Mouse (Mus musculus) spleen, postnatal 14 days (tissue): ENCODE data around the gene Slc38a2.

Experiments
- DNase-seq, 2 experiments: peaks; one replicate each; pipeline ENCODE4 v3.0.0; 2021 to 2022; ENCODE audit warnings: low spot score in 2 of 2

Slc38a2 gene

DNA sequence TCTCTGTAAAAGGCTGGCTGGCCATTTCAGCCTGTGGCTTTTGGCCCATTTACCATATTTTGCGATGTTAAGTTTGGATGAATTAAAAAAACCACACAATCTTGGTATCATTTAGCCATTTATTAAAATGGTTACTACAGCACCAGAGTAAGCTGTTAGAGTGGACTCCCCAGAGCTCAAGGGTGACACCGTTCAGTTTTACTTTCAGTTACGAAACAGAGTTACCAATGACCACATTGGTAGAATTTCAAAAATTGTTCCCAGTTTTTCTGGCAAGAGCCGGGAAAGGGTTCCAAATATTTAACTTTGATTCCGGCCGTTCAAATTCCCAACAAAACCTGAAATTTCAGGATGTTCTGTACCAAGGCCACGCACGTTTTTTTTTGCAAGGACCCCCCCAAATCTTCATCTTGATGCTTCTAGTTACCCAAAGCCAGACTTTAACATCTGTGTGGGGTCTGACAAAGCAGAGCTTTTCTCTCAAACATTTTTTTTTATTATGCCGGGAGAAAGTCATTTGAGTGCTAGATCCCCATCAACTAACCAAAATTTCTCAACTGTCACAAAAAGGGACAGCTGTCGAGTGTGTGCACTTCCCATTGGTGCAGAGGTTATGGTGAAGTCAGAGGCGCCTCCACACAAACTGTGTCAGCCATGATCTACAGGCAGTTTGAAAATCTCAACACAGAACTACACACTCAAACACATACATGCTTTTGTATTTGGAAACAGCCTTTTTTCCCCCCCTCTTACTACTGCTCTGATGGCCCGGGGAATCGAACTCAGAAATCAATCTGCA is 2.8 kb downstream of the Slc38a2 start:
- DNase-seq, result no peak

DNA sequence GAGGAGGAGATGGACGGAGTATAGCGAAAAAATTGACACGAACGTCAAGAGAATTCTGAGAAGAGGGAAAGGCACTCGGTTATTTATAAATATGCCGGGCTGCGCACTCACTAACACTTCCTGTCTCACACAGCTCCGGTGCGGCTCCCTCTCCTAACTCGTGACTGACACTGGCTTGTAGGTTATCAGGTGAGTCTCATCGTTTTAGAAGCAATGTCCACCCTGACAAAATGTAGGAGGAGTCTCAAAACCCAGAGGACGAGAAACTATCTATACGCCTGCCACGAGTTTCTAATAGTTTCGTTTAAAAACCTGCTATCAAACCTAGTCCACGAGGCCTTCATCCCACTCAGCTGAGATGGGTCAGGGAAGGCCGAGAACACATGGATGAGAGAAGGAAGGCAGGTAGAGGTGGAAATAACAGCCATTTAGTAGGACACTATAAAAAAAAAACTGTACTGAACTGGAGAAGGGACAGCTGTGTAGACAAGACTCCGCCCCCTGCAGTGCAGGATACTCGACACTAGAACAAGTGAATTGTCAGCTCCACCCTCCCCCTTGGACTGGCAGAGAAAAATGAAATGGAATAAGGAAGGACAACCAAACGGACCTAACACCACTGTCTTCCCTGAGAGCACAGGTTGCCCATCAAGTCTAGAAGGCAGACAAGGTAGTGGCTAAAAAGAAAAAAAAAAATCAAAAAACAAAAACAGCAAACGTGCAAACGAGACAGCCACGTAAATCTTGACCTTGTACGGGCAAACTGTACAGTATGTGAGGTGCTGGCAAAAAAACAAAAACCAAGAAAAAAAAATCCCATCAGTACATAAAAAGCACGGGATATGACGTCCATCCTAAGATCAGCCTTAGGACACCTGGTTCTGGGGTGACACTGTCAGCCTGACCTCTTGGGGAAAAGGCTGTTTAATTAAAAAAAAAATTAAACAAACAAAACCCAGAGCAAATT is 3.8 kb downstream of the Slc38a2 start:
- no peak for DNase-seq

DNA sequence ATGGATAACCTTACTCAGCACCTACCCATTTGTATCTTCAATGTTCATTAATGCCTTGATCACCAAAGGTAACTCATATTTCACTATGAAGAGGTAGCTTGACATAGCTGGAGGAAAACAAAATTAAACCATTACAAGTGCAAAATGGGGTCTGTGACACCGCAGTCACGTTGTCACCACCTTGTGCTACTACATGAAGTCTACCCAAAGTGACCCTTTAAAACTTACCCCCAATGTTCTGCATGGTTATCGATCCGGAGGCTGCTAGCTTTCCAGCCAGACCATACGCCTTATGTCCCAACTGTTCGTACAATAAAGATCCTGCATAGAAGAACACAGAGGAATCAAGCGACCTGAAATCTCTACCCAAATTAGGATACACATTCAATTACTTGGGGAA is 4.5 kb downstream of the Slc38a2 start:
- DNase-seq, result no peak

DNA sequence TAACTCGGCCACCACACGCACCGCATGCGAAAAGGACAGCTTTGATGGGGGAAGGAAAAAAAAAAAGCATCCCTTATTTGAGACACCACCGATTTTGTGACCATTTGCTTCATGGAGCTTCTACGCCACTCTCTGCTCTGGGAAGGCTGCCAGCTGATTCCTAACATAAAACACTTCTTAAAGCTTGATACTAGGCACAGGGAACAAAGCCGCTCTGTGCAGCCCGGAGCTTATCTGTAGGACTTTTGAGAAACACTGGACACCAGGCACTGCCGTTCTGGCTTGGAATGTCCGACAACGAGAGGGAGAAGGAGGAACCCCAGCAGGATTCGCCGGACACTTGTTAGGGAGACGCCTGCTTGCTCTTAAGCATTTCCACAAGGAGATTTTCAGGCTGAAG is 5.8 kb downstream of the Slc38a2 start:
- DNase-seq, result no peak

DNA sequence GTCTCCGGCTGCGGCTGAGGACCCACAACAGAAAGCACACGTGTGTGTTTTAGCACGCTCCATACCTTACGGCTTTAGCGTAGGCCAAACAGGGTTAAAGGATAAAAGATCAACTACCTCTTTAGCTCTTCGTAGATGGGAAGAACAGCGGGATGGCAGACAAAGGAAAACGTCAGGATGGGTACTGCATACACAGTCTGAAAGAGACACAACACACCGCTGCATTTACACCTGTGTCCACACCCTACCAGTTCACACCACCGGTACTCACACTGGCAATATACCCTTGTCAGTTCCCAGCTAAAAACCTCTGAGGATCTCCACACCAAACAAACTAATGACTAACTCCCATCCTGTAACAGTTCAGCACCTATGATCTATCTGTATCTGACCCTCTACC is 7.1 kb downstream of the Slc38a2 start:
- no peak for DNase-seq

DNA sequence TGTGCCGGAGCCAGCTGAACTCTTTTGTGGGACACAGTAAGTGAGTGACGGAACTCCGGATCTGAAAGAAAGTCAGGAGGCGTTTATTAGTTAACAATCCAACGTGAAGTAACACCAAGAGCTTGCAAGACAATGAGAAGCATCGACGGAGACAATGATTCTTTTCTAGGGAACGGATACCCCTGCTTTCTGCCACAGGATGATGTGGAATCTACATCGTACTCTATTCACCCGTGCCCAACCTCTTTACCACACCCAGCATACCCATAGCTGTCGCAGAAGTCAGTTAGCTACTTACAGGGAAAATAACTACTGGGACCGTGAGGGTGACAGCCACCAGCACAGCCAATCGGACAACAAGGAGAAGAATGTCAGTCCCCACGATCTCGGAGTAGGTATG is 8.1 kb downstream of the Slc38a2 start:
- DNase-seq, result no peak

DNA sequence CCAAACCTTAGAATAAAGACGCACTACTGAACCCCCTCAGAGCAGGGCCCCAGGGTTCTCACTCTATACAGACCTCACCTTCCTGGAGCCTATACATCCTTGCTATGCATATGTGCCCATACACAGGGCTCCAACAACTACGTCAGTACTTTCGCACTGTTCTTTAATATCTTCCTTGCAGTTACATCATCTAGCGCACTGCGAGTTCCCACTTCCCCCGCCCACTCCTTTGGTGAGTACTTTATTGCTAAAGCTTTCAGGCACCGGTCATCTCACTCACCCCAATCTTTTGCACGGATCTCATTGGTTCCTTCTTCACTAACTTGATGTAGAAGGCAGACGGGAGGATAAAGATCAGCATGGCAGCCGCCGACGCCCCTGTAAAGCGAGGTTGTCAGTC is 8.7 kb downstream of the Slc38a2 start:
- DNase-seq, result no peak

DNA sequence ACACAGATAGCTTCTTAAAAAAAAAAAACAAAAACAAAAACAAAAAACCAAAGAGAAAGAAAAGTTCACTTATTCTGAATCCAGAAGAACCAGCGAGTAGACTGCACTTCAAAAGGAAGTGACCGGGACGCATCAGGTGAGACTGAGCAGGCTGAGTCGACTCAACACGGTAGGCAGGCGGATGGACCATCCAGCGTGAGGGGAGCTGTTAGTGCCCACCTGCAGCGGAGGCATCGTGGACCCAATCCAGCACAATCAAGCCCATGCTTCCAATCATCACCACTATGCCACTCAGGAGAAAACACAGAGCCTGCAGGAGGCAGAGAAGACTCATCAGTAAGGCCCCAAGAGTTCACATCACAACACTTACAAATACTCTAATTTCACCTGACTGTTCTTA is 9.6 kb downstream of the Slc38a2 start:
- DNase-seq, result no peak

DNA sequence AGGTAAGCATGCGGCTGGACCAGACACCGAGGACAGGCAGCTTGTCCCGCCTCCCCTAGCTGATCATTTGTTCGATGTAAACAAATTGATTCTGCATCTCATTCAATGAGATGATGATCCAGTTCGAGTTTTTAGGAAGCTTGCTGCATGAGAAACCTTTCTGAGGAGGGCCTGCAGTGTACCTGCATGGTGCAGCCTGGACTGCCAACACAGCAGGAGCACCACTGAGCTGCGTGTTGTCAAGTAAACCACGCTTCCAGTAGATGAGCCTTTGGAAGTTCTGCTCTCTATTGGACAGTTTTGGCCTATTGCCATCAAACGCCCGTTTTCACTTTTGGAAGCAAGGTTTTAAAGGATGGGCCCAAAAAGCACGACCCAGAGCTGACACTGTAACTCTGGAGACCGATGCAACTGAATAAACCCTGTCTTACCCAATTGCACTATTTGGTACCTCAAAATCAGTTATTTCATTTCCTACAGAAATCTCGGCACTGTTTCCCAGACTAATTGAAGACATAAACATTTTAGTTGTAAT is 10.7 kb downstream of the Slc38a2 start:
- no peak for DNase-seq

DNA sequence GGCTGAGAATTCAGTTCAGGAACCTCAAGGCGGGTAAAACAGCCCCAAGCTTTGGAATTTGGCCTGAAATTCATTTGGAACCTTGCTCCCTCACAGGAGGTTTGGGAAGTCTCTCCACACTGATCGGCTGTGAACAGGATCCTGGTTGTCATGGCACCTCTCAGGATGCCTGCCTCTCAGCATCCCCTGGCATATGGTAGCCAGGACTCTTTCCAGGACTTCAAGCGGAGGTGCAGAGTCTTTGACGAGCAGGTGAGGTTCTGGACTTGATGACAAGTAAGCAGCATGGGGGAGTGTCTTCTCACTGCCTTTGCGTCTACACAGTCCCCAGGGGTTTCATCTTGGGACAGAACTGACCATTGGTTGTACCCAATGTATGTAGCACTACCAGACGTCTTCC is 11.5 kb downstream of the Slc38a2 start:
- no peak for DNase-seq

DNA sequence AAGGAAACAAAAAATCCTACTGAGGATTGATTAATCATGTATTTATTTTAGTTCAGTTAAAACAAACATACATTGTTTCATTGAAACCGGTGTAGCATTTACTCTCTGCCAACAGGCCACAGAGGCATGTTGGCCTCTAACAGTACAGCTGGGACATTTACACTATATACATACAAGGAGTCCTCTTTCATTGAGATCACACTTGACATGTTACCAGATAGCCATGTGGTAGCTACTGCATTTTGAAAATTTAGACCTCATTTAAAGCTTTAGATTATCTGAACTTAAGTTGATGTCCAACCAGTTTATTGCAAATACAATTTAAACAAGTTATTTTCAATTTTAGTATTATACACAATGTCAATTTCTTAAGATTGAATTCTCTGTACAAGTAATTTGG is 12.2 kb downstream of the Slc38a2 start:
- DNase-seq, result no peak

DNA sequence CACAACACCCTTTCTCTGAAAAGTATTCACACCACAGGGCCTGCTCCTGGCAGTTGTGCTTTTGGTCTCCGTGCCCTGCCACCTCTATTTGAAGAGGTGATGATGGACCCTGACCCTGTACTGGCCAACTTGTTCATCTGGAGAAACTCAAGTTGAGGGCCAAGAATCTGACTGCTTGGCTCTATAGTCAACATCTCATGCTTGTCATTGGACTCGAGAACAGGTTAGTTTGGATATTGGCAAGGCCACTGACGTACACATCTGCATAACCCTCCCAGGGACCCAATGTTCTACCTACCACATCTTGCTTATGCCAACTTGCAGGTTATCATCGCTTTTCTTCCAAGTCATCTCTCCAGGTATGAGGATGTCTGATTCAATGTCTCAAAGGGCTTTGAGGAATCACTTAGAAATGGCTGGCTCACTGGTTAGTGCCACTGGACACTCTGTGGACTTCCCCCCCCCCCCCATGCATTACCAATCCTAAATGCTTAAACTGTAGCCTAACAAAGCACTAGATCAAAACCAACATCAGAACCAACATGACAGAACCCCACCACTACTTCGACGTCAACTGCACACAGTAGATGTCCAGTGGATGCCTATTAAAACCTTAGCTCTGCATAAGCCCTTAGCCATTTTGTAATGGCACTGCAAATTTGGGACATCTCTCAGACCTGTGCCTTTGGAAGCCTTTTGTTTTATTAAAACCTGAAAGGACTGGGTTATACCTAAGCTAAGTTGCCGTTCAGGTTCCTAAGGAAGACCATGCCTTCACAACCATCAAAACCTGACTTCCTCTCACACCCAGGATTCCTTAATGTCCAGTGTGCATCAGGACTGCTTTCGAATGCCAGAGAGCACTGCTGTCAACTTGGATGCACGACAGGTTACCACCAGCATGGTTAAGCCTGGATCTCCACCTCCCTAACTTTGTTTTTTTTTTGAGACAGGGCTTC is 13.1 kb downstream of the Slc38a2 start:
- DNase-seq, result no peak

DNA sequence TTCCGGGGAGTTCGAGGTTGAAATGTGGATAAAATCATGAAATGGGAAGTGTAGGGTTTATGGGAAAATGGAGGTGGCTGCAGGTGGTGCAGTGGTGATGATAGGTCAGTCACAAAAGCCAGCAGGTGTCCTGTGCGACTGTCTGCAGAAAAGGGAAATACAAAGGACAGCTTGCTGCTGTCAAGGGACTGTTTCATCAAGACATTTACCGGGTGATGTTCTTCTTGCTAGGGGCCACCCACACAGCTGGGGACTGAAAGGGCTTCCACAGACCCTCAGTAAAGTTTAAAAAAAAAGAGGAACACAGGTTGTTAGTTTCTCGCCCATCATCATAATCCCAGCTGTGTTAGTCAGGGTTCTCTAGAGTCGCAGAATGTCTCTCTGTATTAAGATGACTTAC is 14.3 kb downstream of the Slc38a2 start:
- no peak for DNase-seq

DNA sequence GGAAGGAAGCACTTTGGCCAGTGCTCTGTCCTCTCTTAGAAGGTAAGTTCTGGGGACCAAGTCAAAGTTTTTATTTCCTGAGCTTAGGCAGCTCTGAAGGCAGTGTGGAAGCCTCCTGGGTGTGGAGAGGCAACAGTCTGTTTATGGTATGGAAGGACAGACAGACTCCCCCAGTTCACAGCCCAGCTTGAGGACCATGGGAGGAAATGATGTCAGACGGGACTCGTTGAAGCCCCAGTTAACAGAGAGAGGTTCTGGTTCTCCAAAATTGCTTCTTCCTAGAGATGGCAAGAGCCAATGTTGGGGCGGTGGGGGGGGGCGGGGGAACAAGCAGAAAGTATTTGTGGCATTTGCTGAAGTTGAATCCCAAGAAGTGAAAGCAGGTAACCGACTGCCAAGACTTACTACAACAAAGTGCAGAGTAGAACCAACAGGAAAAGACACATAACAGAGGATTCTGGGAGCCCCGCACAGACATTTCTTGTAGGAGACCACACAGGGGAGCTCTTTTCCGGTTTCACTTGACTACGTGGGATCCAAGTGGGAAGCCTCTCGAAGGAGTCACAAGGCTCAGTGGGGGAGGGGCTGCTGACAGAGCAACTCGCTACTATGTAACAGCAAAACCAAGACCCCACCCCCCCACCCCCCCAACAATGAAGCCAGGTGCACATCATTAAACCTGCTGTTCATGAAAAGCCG is 15.2 kb downstream of the Slc38a2 start:
- no peak for DNase-seq

DNA sequence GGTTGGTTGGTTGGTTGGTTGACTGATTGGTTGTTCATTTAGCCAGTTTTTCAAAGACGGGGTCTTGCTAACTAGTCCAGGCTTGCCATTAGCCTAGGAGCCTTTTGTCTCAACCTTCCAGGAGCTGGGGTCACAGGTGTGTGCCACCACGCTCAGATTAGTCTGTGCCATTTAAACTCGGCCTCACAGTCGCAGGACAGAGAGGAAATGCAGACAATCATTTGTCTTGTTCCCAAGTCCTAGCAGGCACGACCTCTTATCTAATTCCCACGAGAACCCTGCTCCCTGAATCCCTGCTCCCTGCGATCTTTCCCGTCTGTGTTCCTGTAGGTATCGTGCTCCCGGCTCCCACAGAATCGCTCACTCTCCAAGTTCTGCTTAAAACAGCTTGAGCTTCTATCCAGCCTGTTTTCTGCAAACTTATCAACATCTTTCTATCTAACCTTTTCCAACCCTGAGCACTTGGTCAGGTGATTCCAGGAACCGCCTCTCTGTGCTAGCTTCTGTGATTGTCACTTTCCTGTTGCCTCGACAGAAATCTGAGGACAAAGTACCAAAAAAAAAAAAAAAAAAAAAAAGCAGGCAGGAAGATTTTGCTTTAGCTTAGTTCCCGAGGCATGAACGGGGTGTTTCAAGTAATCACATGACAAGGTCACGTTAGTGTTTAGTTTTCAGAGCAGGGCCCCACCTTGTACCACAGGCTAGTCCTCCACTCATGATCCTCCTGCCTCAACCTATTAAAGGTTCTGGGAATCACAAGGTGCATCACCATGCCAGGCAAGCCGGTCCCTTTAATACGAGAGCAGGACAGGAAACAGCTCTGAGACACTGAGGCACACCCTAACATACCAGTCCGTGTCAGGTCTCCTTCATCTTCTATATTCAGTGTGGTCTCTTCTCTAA is 20.4 kb downstream of the Slc38a2 start:
- DNase-seq, result no peak

DNA sequence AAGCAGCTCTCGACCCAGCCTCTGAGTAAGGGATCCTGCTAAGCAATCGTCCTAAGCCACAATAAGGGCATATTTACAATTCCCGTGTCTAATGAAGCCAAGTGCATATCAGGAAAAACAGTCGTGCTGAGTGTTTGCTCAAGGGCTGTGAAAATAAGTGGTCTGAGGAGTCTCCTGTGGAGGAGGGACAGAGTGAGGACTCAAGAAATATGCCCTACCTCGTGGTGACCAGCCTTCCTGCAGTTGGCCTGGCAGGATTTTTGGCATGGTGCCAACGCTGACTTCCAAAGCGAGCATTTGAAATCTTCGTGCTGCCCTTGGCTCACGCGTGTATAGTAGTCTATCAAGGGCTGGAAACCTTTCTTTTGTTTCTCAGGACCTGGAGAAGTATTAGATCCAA is 23.0 kb downstream of the Slc38a2 start:
- DNase-seq, result no peak

DNA sequence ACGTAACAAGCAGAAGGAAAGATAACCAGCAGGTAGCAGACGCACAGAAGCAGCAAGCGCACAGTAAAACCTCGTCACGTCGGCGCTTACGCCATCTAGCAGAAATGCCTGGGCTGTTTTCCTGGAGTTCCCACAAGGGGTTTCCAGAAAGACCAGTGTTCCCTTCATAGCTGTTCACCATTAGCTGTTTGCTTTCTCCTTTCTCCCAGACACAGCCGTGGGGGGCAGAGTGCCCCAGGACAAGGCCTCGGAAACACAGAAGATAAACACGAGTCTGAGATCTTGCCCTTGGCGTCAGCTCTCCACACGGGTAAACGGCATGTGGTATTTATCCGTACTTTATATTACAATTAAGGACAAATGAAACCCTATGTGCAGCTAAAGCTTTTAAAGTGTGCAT is 23.8 kb downstream of the Slc38a2 start:
- DNase-seq, result no peak

DNA sequence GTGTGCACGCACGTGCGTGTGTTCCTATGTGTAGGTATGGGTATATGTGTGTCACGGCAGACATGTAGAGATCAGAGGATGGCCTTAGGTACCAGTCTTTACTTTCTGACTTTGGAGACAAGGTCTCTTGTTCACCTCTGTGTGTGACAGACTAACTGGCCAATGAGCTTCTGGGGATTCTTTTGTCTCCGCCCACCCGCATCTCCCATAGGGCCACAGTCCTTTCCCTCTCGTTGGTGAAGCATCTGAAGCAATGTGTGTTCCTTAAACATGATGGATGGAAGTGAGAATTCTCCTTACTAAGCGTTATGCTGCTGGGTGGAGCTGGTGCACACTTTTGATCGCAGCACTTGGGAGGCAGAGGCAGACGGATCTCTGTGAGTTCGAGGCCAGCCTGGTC is 24.5 kb downstream of the Slc38a2 start:
- no peak for DNase-seq

DNA sequence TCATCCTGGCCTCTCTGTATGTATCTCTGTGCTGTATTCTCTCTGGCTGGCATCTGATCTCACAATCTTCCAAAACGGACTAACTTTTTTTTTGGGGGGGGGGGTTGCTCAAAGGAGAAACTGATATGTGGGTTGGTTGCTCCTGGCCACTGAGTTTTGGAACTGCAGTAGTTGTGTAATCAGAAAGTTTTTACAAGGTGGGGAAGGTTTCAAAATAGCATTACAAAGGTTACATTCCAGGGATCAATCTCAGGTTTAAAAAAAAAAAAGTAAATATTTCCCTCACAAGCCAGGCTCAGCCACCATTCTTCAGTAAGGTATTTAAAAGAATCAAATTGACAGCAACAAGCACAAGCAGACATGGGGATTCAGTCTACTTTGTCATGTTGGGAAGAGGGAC is 25.4 kb downstream of the Slc38a2 start:
- DNase-seq, result no peak

DNA sequence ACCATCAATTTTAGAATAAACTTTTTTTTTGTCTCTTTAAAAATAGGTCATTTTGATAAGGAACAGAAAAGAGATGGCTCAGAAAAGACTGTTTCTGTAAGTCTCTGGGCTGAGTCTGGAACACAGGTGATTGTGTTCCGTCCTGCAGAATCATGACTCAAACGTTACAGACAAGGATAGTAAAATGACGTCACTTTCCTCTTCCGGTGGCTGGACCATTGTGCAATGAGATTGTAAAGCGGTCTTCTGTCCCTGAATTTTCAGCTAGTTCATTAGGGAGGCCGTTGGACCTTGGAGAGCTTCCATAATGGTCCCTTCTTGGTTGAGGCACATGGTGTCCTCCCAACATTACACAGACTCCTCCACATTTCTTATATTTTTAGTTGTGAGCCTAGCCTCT is 29.8 kb downstream of the Slc38a2 start:
- DNase-seq, result no peak
